Mouse (Mus musculus) kidney, adult 11 months (tissue): ENCODE data around the gene Onecut3.
A peak's percentile ranks its signal among the peaks of the same experiment; 100 is the strongest.

Source experiments
- DNase-seq: peaks from one replicate; pipeline ENCODE4 v3.0.0; 2022

Onecut3 gene

DNA sequence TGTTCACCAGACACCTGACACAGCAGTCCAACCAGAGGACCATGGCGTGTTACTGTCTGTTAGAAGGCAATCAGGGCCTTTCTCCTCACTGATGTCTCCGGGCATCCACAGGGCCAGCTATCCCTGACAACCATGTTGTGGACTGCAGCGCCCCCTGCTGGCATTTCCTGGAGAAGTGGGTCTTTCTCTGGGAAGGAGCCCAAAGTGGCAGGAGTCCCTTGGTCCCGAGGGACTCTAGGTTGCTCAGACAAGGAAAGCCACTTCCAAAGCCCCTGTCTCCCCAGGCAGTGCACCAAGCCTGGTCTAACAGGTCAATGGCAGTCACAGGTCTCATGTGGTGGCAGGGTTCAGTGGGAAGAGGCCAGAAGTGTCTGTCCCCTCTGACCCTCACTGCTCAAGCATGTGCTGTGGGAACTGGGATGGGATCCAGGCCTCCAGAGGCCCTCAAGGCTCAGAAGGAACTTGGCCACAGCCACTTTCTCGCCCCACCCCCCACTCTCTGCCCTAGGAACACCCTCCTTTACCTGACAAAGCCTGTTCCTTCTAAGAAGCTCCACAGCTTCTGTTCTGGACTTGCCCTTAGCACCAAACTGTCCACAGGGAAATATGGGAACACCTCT lies 62.8 kb downstream of the Onecut3 start:
- DNase-seq, result peak; percentile 88

DNA sequence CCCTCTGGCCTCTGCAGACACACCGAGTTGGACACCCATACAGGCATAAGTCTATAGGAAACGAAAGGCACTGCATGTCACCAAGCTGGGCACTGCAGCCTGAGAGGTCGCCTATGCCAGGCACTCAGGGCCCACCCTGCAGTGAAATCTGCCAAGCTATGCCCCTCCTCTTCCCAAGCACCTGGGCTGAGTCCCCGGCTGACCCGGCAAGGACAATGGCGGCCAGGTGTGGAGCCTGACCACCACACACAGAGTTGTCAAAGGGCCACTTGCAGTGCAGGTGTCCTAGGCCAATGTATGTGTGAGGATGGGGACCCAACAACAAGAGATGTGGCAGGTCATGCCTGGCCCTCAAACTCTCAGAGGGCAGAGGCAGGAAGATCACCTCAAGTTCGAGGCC lies 64.8 kb downstream of the Onecut3 start:
- DNase-seq, result no peak

DNA sequence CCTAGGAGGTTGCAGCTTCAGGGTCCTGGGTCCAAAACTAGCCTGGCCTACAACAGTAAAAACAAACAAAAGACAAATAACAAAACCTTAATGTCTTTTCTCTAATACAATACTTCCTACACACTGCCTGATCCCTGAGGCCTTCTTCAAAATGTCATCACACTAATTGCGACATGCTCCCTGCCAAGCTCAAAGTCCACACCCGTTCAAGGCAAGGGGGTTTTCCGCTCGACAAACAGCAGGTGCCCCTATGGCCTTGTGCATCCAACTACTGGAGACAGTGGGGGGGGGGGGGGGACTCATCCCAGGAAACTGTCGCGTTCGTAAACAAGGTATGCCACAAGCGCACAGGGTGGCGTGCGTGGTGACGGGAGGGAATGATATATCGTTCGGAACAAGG lies 66.0 kb downstream of the Onecut3 start:
- DNase-seq, result no peak

DNA sequence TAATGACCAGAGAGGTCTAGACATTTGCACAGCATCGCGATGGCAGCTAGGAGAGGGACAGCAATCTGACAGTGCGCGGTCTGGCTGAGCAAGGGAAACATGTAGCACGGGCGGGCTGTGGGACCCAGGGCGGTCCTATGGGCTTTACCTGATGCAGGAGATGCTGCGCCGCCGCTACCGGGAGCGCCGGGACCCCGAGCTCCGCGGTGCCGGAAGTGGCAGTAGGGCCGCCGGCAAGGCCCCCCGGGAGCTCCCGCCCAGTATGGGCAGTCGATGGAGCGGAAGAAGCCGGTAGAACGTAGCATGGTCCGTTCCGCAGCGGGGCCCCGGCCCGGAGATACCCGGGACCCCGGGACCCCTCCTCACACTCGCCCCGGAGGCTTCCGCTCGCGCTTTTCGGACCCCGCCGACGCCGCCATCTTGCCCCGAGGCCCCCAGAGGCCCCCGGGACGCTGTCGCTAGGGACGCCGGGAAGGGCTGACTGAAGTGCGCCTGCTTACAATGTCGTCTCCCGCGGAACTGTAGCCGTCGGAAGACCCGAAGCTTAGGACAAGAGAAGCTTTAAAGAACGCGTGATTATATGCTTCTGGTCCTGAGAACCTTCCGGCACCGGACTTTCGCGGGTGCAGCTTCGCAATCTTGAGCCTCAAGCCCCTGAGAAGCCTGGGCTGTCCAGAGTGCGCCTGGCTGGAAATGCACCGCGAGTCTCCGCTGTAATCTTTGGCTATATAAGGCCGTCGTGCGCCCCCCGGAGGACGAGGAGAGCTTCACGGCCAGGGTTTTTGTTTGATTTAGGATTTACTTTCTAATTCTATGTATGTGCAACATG lies 66.7 kb downstream of the Onecut3 start, which contains the start of gene Rexo1:
TSS of gene Rexo1 (minus strand) at position 445 of the 829 bp plus-strand sequence.
- peak; percentile 95 for DNase-seq

DNA sequence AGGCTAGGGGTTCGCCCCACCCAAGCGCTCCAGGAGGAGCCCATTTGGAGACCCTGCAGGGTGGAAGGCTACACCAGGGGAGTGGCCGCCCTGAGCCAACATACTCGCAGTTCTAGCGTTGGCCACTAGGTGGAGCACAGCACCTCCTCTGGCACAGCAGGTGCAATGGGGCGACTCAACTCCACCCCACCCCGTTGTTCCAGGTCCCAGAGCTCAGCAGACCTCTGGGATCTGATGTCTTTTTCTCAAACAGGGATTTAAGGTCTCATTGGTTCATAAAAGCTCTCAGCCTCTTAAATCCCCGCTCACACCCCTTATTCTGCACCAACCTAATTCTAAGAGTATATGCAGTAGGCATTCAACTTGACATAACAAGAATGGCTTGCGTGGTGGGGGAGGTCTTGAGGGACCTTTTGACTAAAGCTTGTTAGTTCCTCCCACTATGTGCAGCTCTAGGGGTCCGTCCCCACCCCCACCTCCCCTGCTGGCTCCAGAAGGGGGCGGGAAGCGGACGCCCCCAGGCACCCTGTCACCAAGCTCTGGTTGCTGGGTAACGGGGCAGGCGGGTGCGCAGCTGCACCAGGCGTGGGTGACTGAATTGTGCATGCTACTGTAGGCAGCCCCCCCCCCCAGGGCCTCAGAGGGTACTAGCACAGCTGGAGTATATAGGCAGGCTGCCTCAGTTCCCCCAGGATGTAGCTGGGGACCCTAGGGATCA lies 71.9 kb downstream of the Onecut3 start:
- peak; percentile 69 for DNase-seq
